Mouse (Mus musculus) cerebellum, postnatal 10 days (tissue): ENCODE measurements around the gene Per2.

Experiments
- DNase-seq, 2 experiments: peaks; one replicate each; pipeline ENCODE4 v3.0.0; 2021; ENCODE audit warnings: mixed read lengths in 2 of 2

The Per2 gene

DNA sequence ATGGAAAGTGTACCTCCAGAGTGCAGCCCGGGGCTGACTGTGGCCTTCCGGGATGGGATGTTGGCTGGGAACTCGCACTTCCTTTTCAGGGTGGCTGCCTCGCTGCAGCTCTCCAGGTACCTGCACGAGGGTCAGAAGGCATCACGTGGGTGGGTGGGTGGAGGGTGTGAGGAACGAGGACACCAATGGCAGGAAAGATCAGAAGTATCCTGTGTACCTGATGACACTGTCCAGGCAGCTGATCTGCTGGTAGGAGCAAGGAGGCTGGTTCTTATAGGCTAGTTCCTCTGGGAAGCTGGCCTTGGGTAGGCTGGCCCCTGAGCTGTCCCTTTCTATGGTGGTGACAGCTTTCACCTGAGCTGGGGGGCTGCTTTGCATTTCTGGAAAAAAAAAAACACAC lies 28.4 kb downstream of the Per2 start:
- no peak for DNase-seq

- DNase-seq: no peak
Measured at GRCm38 (mm10) chr1:91429212-91429611, 29.9 kb downstream of the Per2 start.

GRCm38 (mm10) chr1:91428614-91429013 lies 30.5 kb downstream of the Per2 start:
- peak; percentile 93 for DNase-seq

- no peak for DNase-seq
Measured at GRCm38 (mm10) chr1:91426397-91426796, 32.7 kb downstream of the Per2 start.

DNA sequence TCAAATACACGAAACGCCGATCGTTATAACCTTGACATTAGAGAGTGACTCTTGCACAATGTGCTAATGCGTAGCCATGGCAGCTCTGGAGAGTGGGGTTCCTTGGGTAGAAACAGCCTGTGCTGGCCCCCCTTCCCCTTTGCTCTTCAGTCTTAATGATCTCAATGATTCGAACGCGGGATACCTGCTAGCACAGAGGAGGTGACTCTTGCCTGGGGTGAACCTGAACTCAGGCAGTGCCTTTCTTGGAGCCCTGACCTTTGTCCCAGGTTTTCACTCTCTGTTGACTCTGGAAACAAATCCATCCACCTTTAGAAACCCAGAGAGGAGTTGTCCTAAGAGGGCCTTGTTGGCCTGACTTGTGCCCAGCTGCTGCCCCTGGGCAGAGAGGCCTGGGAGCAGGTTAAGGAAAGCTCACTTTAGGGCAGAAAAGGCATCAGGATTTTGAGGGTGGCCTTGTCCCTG lies 38.5 kb downstream of the Per2 start:
- no peak for DNase-seq

- no peak for DNase-seq
Measured at GRCm38 (mm10) chr1:91419862-91420600, 39.1 kb downstream of the Per2 start.

GRCm38 (mm10) chr1:91417991-91418390 lies 41.1 kb downstream of the Per2 start:
- no peak for DNase-seq

GRCm38 (mm10) chr1:91415311-91415710 lies 43.8 kb downstream of the Per2 start:
- DNase-seq: peak; percentile 59 to 60

DNA sequence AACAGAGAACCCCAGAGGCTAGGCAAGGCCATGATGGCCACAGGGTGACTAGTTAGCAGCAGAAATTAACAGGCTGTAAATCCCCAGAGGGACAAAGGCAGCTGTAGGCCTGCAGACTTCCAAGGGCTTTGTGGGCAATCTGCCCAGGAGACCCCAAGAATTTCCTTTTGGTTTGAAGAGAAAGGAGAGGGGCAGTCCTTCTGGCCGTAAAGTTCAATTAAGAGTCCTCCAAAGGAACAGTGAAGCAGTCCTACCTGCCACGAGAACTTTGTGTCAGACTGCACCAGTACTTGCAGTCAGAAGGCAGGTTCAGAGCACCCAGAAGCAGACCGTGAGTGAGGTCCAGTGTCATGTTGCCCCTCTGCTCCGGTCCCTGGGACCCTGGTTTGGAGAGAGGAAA lies 44.2 kb downstream of the Per2 start:
- DNase-seq: peak; percentile 56 to 58

DNA sequence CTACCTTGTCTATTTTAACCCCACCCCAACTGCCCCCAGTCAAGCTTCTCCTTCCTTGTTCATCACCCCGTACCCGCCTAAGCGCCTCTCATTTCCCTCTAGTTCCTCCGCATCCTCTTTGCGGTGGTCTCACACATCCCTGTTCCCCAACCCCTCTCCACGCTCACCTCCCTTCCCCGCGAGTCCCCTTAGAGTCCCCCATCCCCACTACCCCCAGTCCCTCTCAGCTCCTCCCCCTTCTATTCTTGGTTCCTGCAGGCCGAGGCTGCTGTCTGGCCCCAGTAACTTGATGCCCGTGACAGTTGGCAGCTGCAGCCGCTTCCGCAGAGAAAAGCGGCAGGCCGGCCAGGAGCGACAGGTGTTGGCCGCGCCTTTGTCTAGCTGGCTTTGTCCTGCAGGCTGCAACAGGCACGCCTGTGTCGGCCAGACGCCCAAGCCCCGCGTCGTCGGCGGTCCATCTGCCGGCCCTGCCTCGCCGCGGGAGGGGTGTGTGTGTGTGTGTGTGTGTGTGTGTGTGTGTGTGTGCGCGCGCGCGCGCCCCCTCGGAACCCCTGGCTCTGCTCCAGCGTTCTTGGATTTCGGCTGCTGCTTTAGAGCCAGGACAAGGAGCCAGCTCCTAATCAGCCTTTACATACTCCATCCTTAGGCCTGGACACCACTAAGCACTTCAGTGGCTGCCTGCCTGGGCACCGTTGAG lies 45.1 kb downstream of the Per2 start, which contains the start of gene Hes6:
Gene Hes6 (minus strand): TSS at position 141 of the 697 bp plus-strand sequence.
- peak; percentile 99 for DNase-seq

DNA sequence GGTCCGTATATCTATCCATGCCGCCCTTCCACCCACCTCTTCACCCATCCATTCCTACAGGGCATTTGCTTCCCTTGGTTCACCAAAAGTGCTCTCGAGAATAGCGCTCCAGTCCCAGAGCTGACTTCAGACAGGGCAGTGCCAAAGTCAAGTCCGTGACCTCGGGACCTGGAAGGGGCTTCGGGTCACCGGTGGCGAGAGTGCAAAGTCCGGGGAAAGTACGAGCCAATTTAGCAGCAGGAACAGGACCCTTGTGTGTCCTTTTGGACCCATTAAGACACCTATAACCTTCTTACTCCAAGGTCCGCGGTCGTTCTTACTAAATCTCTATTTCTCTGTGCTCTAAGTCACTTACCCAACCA lies 45.6 kb downstream of the Per2 start:
- DNase-seq: peak in 1 of 2 experiments; percentile 55

GRCm38 (mm10) chr1:91413030-91413506 lies 46.1 kb downstream of the Per2 start:
- DNase-seq: peak; percentile 95 to 96

DNA sequence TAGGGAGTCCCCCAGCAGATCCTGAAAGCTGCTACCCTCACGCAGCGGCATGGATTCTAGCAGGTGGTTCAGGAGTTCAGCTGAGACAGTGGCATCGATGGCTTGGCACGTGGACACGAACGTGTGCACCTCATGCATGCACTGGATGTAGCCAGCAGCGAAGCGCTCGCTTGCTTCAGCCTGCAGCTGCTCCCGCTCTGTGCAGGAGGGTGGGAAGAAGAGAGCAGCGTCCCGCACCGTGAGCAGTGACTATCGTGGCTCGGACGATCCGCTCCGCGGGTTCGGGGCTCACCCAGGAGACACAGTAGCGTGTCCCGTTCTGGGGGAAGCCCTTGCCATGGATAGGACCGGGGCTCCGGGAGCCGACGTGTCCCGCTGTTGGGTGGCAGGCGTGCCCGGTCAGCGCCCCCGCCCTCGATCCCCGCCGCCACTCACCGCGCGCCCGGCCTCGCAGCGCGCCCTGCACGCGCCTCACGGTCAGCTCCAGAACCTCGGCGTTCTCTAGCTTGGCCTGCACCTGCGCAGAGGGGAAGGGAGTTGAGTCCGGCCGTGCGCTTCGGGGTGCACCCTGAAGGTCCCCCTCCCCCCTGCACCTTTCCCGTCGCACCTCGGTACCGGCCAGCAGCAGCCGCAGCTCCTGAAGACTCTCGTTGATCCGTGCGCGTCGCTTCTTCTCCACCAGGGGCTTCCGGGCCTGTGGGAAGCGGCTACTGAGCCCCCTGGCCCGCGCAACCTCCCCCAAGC lies 46.7 kb downstream of the Per2 start:
- DNase-seq: peak in 1 of 2 experiments; percentile 55

- DNase-seq: peak; percentile 42 to 54
Measured at GRCm38 (mm10) chr1:91411631-91412285, 47.4 kb downstream of the Per2 start.

DNA sequence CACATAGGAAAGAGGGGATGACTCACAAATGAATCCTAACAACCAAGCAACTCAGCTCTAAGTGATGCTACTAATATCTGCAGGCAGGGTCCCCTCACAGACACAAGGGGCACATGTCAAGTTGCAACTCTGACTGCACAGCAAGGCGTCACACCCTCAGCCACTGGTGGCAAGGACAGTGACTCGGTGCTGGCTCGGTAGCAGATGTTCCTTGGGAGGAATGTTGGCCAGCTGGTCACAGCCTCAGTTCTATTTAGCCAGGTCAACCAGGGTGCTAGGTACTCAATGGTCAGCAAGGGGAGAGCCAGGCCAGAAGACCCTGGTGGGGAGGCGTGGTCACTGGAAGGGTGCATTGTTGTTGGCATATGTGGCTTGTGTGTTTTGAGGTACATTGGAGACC lies 51.3 kb downstream of the Per2 start:
- DNase-seq: no peak

GRCm38 (mm10) chr1:91405406-91406169 lies 53.5 kb downstream of the Per2 start:
- peak; percentile 92 to 93 for DNase-seq

DNA sequence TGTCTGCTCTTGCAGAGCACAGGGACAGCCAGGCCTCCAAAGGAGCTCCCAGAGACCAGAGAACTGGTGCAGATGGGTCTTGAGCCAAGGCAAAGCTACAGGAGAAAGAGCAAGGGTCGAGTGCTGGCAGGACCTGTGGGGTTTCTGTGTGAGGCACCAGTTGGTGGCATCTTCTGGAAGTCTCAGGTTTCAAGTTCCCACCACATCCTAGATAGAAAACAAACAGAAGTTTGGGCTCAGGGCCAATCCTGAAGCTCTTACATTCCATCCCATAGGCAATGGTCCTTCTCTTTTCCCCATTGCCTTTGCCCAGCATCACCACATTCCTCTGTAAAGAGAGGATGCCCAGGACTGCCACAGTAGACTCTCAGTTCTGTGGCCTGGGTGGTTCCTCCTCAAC lies 54.1 kb downstream of the Per2 start:
- DNase-seq: no peak

DNA sequence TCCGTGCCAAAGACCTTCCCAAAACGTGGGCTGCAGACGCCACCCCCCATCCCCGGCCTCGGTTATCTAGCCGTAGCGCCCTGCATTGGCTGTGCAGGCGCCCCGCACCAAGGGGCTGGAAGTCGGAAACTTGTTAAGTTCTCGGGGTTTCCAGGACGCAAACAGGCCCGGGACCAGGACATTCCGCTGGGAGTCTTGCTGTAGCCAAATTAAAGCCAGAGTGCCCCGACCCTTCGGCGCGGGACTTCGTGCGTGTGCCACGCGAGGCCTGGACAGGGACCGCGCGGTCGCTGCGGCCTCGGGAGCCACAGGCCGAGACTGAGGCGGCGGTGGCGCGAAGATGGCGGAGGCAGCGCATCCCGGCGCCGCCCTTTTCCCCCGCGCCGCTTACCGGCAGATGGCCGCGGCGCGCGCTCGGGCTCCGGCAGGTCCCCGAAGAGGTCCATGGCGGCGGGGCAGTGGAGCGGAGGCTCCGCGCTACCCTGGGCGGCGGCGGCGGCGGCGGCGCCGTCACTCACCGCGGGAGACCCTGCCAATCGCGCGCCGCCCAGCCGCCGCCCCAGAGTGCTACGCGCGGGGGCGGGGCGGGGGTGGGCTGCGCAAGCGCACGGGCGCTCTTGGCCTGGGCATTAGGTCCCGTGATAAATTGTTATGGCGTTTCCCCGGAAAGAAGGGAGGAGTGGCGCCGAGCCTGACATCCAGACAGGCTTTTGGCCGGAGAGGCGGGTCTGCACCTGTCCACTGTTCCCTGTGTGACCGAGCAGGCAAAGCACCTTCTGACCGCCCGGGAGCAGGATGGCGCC lies 60.7 kb downstream of the Per2 start, which contains the start of gene Ilkap:
Gene Ilkap (minus strand): TSS at position 556 of the 803 bp plus-strand sequence.
- peak; percentile 91 to 92 for DNase-seq

DNA sequence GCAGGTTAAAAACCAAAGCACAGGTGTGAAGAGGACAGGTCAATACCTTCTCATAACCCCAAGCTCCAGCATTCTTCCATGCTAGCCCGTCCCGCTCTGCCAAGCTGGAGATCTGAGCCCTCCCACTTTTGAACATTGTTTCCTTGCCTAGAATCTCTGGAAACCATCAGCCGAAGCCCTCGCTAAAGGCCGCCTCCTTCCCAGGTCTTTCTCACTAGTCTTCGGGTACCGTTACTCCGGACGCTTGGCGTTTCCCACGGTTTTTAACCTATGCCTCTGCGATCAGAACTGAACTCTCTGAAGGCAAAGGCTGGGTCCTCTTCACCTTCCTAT lies 61.2 kb downstream of the Per2 start:
- no peak for DNase-seq

GRCm38 (mm10) chr1:91390369-91390768 lies 68.8 kb downstream of the Per2 start:
- no peak for DNase-seq

GRCm38 (mm10) chr1:91381091-91381471 lies 78.0 kb downstream of the Per2 start:
- no peak for DNase-seq
